Mouse (Mus musculus) forebrain, embryonic 14.5 days (tissue): ENCODE results near the gene Slc6a6. TPM values are rescaled to one million over a fixed set of nuclear protein-coding genes. Genes with fewer than 3 reads are reported as not detected.

Experiments
- ATAC-seq: fragments of 200-750 bp; cut with Nextera tagmentation; 2 replicates; pipeline ENCODE4 v1.8.0; 2017; ENCODE audit warnings: mild to moderate bottlenecking, moderate library complexity
- DNase-seq: peaks from one replicate; pipeline ENCODE4 v3.0.0-alpha.2; 2015; ENCODE audit warnings: low spot score
- H3K27ac ChIP-seq: fragments of 300-500 bp; sonication (generic); 2 replicates; pipeline ENCODE4 v1.5.1; 2014; ENCODE audit warnings: low read depth, mild to moderate bottlenecking, control low read depth, low read length, moderate library complexity
- H3K27me3 ChIP-seq: fragments of 300-500 bp; sonication (generic); replicated peaks from 2 replicates; pipeline ENCODE4 v1.6.1; 2014; ENCODE audit warnings: low read length, control low read depth, mixed read lengths; ENCODE audit not compliant: control insufficient read depth, insufficient read depth
- H3K36me3 ChIP-seq: fragments of 300-500 bp; sonication (generic); 2 replicates; pipeline ENCODE4 v1.6.1; 2014; ENCODE audit warnings: low read length, control low read depth; ENCODE audit not compliant: control insufficient read depth, insufficient read depth
- H3K4me1 ChIP-seq: fragments of 300-500 bp; sonication (generic); 2 replicates; pipeline ENCODE4 v1.6.1; 2014; ENCODE audit warnings: antibody characterized with exemption, low read length, control low read depth; ENCODE audit not compliant: control insufficient read depth, insufficient read depth
- H3K4me2 ChIP-seq: fragments of 300-500 bp; sonication (generic); 2 replicates; pipeline ENCODE4 v1.6.1; 2014; ENCODE audit warnings: mild to moderate bottlenecking, control low read depth, low read length
- H3K4me3 ChIP-seq: fragments of 300-500 bp; sonication (generic); 2 replicates; pipeline ENCODE4 v1.5.1; 2014; ENCODE audit warnings: low read depth, low read length, control low read depth
- H3K9ac ChIP-seq: fragments of 300-500 bp; sonication (generic); 2 replicates; pipeline ENCODE4 v1.6.1; 2014; ENCODE audit warnings: mild to moderate bottlenecking, low read length, control low read depth, moderate library complexity
- H3K9me3 ChIP-seq: fragments of 300-500 bp; sonication (generic); replicated peaks from 2 replicates; pipeline ENCODE4 v1.6.1; 2016; ENCODE audit warnings: low read length, control low read depth, mixed read lengths; ENCODE audit not compliant: control insufficient read depth
- WGBS: fragments of 180-500 bp; shearing (Covaris S2); extraction: QIAGEN DNeasy Blood & Tissue Kit; methylation state at CpG from one replicate; pipeline ENCODE4 v1.1.7; 2014; 5-methylcytosine and 5-hydroxymethylcytosine counted together
- polyA plus RNA-seq: library from polyadenylated mRNA; unstranded; fragments of >200 nt; fragmentation: Nextera tagmentation; extraction: Ambion mirVana; gene quantifications from 2 replicates; pipeline ENCODE4 v1.2.1, GENCODE M21; 2014

Gene Slc6a6
- polyA plus RNA-seq, 1 experiment from 2014 or later, result 45.6 TPM

DNA sequence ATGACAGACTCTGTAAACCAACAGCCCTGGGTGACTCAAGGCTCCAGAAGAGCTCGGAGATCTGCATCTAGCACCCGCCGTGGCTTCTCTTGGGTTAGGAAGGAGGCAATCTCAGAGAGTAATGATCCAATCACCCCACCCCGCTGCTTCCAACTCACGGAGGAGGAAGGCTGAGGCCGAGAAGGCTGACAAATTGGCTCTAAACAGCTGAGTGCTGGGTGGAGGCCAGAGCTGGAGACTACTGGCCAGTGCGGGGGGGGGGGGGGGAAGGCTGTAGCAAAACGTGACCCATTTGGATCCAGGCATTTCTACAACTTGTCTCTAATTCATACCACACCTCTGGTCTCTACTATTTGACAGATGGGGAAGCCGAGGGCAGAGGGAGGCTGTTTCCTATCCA lies 95.4 kb downstream of the Slc6a6 start:
- WGBS, result 78% methylated on average over 9 of the region's 9 CpGs
- H3K36me3 ChIP-seq, result no peaks in the 10 kb centered on the region
- no peak for ATAC-seq

DNA sequence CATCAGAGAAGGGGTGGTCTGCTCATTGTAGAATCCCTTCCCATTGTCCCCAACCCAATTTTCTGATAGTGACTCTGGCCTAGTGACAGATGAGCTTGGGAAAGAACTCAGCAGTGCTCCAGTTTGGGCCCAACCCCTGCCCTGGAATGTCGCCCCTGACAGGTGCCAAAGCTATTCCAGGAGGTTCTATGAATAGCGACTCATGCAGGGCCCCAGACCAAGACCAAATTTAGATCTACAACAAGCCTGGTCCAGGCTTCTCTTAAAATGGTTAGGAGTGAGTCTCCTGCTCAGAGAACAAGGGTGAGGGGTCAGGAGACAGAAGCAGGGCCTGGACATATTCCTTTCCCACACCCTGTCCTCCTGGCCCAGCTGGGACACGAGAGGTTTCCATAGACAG lies 101.2 kb downstream of the Slc6a6 start:
- ATAC-seq (no peak), DNase-seq (no peak)
- Histone ChIP-seq H3K9ac (no peak overlapping the region), H3K9me3 (no peaks in the 10 kb centered on the region), H3K36me3 (no peaks in the 10 kb centered on the region), H3K4me2 (no peak overlapping the region), H3K4me3 (no peak overlapping the region), H3K4me1 (no peaks in the 10 kb centered on the region), H3K27ac (no peak overlapping the region), H3K27me3 (no peaks in the 10 kb centered on the region)
- WGBS, result 91% methylated on average over 3 of the region's 3 CpGs

More for the DNA sequence above, 95.4 kb downstream of the Slc6a6 start:
- no peak for DNase-seq
- H3K4me1 ChIP-seq, result no peaks in the 10 kb centered on the region
- no peak overlapping the region for H3K27ac ChIP-seq
- H3K9ac ChIP-seq, result no peak overlapping the region
- no peaks in the 10 kb centered on the region for H3K9me3 ChIP-seq
- H3K4me3 ChIP-seq, result no peak overlapping the region
- H3K27me3 ChIP-seq, result no peaks in the 10 kb centered on the region
- no peak overlapping the region for H3K4me2 ChIP-seq

DNA sequence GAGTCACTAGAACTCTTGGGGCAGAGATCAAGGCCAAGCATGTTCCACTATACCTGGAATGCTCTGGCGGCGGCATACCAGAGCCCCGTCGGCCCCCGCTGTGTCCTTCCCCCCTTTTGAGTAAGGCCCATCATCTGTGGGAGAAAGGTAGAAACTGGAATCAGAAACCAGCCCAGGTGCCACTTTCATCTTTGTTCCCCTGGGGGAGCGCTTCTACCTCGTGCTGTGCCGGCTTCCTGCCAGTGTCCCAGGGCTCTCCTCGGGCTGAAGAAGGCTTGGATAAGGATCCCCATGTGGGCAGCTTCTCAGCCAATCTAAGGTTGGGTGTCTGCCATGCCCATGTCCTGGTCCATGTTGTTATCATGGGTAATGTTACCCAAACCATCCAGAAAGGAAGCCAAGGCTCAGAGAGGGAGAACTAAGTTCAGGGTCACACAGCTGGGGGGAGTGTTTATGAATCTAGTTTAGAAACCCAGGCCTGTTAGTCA lies 104.5 kb downstream of the Slc6a6 start:
- Histone ChIP-seq H3K27ac (no peak overlapping the region), H3K27me3 (no peaks in the 10 kb centered on the region), H3K9ac (no peak overlapping the region), H3K36me3 (no peaks in the 10 kb centered on the region), H3K4me2 (no peak overlapping the region), H3K4me1 (no peaks in the 10 kb centered on the region), H3K9me3 (no peaks in the 10 kb centered on the region), H3K4me3 (no peak overlapping the region)
- ATAC-seq (no peak), DNase-seq (no peak)
- WGBS, result 89% methylated on average over 9 of the region's 9 CpGs

DNA sequence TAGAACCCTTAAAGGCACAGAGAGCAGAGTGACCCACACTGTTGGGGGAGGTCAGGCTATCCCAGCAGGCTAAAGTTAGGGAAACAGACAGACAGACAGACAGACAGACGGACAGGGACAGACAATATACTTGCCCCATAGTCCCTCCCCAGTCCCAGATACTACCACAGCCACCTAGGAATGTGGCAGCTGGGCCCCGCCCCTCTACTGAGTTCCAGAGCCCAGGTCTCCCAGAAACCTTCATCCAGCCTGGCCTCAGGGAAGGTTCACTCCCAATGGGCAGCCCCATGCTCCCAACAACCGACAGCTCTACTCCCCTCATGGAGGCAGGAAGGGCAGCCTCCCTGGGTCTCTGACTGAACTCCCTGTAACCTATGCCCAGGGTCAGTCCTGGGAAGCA lies 111.8 kb downstream of the Slc6a6 start:
- 47% methylated on average over 3 of the region's 3 CpGs for WGBS
- Histone ChIP-seq H3K36me3 (no peaks in the 10 kb centered on the region), H3K4me1 (no peaks in the 10 kb centered on the region), H3K4me3 (no peak overlapping the region), H3K9me3 (no peaks in the 10 kb centered on the region), H3K27me3 (no peaks in the 10 kb centered on the region), H3K9ac (no peak overlapping the region), H3K4me2 (no peak overlapping the region), H3K27ac (no peak overlapping the region)
- no peak for DNase-seq
- ATAC-seq, result no peak

DNA sequence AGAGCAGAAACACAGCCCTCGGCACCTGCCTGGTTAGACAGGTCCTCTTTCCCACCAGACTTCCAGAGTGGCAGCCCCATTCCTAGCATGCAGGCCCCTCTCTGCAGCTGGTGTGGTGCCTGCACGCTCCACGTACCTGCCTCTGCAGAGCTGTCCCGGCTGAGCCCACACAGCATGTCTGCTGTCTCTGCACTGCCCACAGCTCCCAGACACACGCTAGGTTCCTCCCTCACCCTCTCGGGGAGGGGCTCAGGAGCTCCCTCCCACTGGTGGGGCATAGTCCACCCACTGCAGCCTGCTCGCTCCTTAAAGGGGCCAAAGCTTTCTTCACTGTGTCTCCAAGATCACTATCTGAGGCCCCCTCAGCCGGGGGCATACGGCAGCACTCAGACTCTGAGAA lies 112.2 kb downstream of the Slc6a6 start:
- no peak overlapping the region for H3K4me2 ChIP-seq
- H3K4me1 ChIP-seq, result no peaks in the 10 kb centered on the region
- H3K9ac ChIP-seq, result no peak overlapping the region
- H3K27ac ChIP-seq, result no peak overlapping the region
- 67% methylated on average over 9 of the region's 9 CpGs for WGBS
- H3K9me3 ChIP-seq, result no peaks in the 10 kb centered on the region
- ATAC-seq (no peak), DNase-seq (no peak)
- no peaks in the 10 kb centered on the region for H3K27me3 ChIP-seq
- H3K4me3 ChIP-seq, result no peak overlapping the region
- no peaks in the 10 kb centered on the region for H3K36me3 ChIP-seq

GRCm38 (mm10) chr6:91796736-91797135 lies 112.9 kb downstream of the Slc6a6 start:
- ATAC-seq, result no peak
- WGBS, result 90% methylated on average over 4 of the region's 4 CpGs
- no peak overlapping the region for H3K9ac ChIP-seq

GRCm38 (mm10) chr6:91798496-91798895 lies 114.6 kb downstream of the Slc6a6 start:
- Histone ChIP-seq H3K27ac (no peak overlapping the region), H3K4me2 (no peak overlapping the region), H3K9me3 (no peaks in the 10 kb centered on the region), H3K9ac (no peak overlapping the region), H3K4me3 (no peak overlapping the region), H3K27me3 (no peaks in the 10 kb centered on the region), H3K36me3 (no peaks in the 10 kb centered on the region), H3K4me1 (no peaks in the 10 kb centered on the region)
- DNase-seq (no peak), ATAC-seq (no peak)
- 74% methylated on average over 12 of the region's 12 CpGs for WGBS

More at GRCm38 (mm10) chr6:91796736-91797135, 112.9 kb downstream of the Slc6a6 start:
- no peak for DNase-seq
- no peaks in the 10 kb centered on the region for H3K4me1 ChIP-seq
- no peak overlapping the region for H3K4me3 ChIP-seq
- no peaks in the 10 kb centered on the region for H3K36me3 ChIP-seq
- H3K4me2 ChIP-seq, result no peak overlapping the region
- no peaks in the 10 kb centered on the region for H3K9me3 ChIP-seq
- H3K27me3 ChIP-seq, result no peaks in the 10 kb centered on the region
- H3K27ac ChIP-seq, result no peak overlapping the region

DNA sequence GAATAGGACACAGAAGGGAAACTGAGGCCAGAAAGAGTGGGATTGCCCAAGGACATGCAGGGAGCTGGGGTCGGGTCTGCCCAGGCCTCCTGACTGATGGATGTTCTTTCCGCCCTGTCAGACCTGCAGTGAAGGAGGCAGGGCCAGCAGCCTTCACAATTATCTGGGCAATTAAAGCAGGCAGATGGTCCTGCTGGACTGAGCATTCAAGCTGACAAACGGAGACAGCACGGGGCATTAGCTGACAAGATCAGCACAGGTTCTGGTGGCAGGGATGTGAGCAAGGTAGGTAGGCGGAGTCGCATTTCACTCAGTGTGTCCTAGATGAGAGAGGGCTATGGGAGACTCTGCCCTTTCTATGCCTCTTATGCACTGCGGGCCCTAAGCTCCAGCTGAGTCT lies 120.3 kb downstream of the Slc6a6 start:
- Histone ChIP-seq H3K27ac (no peak overlapping the region), H3K4me1 (no peaks in the 10 kb centered on the region), H3K36me3 (no peaks in the 10 kb centered on the region), H3K27me3 (no peaks in the 10 kb centered on the region; the same call in 1 of the 2 replicates), H3K4me2 (no peak overlapping the region), H3K9me3 (no peaks in the 10 kb centered on the region), H3K9ac (no peak overlapping the region), H3K4me3 (no peak overlapping the region)
- 54% methylated on average over 7 of the region's 7 CpGs for WGBS
- ATAC-seq (no peak), DNase-seq (no peak)

- no peaks in the 10 kb centered on the region; the same call in 1 of the 2 replicates for H3K27me3 ChIP-seq
- no peaks in the 10 kb centered on the region for H3K4me1 ChIP-seq
- DNase-seq, result peak; percentile 32
- H3K36me3 ChIP-seq, result no peaks in the 10 kb centered on the region
- H3K9me3 ChIP-seq, result no peaks in the 10 kb centered on the region
- H3K27ac ChIP-seq, result no peak overlapping the region
- H3K9ac ChIP-seq, result peak overlapping the region; percentile 38
- H3K4me2 ChIP-seq, result peak overlapping the region; percentile 51
- ATAC-seq, result peak; percentile 44; the same call in 1 of the 2 replicates
- H3K4me3 ChIP-seq, result peak overlapping the region; percentile 33
- WGBS, result 5% methylated on average over 12 of the region's 23 CpGs
Measured at GRCm38 (mm10) chr6:91807169-91807568, 123.3 kb downstream of the Slc6a6 start.
